Mouse (Mus musculus) thymus, postnatal 4 days (tissue): ENCODE data around the gene Sik3.
"Not testable (repeated sequence)": the region's sequence is repeated elsewhere in the genome, so short reads cannot be mapped to it uniquely, and the experiment has no call there.

Experiments used
- DNase-seq: peaks from one replicate; pipeline ENCODE4 v3.0.0; 2021

Gene Sik3

DNA sequence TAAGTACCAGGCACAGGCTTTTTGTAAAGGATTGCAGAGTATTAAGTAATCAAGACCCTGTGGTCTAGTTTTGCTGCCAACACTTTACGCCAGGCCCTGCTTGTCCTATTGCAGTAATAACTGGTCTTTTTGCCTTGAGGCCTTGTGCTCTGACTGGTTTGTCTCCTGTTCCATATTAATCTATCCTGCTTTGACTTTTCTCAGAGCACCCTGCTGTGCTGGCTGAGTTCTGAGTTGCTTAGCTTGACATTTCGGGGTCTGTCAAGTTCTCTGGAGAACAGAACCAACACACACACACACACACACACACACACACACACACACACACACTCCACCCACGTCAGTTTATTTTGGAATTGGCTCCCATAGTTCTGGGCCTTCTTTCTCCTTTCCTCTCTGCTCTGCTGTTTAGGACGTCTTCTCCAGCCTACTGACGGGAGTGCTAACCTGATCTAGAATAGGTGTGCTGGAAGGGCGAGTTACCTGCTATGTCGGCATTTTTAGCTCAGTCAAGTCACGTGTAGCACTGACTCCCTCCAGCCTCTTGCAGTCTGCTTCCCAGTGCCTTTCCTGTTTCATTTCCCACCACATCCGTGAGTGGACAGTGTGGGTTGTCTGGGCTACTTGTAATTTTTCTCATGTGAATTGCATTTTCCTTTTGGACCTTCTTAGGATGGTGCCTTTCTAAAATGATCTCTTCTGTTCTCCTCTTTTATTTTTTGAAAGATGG is 49.2 kb downstream of the Sik3 start:
- no peak for DNase-seq

DNA sequence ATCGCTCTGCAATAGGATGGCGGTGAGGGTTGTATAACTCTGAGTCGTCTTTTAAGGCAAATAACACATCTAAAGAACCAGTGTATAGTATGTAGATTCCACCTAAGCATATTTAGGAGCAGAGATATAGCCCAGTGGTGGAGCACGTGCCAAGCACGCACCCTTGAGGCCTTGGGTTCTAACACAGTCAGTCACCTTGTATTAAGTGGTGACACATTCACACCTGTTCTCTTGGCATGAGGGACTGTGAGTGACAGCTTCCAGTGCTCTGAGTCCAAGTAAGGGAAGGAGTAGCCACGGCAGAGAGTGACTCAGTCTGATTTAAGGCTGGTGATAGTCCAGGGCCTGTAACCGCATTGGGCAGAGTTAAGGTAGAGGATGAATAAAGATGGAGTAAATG is 51.7 kb downstream of the Sik3 start:
- DNase-seq = no peak

DNA sequence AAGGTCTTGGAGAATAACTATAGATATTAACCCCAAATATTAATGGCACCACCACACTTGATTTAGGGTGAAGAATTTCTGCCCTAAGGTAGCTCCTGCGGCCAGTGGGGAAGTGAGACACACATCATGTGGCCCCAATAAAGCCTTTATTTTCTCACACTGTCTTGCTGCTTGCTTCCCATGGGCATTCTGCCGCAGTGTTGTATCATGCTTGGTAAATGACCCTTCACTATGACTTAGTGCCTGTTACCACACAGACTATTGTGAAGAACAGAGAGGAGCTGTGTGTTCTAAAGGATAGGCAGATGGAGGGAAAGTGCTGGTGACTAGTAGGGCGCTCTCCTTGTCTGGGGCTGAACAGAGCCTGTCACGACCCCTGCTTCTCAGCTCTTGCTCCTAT is 54.1 kb downstream of the Sik3 start:
- no peak for DNase-seq

DNA sequence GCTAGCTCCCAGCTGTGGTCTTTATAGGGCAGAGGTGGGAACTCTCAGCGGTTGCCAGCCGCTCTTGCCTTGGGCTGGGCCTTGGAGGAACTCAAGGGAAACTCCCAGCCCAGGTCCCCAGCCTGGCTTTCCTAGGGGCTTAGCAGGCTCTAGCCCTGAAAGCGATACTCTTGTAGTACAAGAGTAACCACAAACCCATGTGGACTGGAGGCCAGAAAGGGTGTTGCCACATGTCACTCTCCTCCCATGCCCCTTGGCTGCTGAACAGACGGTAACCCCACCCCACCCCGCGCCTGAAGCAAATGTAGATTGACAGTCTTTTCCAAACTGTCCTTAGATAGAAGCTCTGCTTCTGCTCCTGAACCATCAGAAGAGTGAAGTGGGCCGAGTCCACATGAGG is 55.1 kb downstream of the Sik3 start:
- peak; percentile 19 for DNase-seq

DNA sequence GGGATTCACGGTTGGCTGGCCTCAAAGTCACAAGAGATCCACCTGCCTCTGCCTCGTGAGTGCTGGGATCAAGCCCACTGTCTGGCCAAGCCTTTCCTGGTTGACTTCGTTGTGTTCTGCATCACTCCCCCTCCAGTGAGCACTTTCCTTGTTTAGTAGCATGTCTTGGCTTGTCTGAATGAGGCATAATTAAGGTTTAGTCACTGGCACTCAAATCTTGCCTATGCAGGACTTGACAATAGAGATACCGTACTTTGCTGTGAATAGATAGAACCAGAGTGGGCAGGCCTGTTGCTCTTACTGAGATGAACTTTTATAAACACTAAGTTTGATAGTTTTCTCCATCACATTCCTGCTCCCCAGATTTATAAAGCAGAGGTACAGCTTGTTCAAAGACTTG is 56.4 kb downstream of the Sik3 start:
- DNase-seq = no peak

DNA sequence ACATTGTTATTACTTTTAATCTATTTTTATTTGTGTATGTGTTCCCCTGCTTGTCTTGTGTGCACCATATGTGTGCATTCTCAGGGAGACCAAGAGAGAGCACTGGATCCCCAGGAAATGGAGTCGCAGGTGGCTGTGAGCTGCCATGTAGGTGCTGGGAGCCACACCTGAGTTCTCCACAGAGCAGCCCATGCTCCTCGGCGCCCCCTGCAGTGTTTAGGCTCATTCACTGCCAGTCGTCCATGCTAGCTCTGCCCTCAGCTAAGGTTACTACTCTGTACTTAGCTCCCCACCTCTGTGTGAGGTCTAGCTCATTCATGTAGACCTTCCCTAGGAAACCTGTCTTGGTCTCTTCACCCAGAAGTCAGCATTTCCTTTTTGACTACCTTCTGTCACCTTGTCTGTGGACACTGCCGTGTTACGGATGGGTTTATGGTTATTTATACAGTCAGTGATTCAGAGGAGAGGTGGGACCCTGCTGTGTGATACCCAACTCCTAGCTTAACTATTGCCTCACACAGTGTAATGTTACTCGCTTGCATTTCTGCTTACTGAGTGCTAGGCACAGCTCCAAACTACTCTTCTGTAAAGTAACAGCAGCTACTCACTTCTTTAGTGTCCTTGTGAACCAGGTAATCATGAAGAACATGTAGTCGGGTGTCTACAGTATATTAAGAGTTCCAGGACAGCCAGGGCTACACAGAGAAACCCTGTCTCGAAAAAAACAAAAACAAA is 59.6 kb downstream of the Sik3 start:
- peak; percentile 52 for DNase-seq

DNA sequence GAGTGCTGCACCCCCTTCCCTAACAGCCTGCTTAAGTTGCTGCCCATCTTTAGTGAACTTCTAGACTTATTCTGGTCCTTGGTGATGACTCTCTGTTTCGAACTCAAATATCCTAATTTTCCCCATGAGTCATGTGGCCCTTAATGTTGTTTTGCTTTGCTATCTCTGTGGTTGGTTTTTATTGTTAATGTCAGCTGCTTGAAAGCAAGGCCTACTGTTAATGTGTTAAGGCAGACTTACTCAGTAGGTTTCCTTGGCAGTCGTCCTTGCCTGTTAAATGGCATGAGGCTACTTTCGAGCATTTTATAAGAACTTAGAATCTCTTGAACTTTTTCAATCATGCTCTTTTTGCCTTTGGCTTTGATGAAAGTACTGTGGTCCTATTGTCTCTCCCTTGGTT is 60.8 kb downstream of the Sik3 start:
- DNase-seq = no peak

DNA sequence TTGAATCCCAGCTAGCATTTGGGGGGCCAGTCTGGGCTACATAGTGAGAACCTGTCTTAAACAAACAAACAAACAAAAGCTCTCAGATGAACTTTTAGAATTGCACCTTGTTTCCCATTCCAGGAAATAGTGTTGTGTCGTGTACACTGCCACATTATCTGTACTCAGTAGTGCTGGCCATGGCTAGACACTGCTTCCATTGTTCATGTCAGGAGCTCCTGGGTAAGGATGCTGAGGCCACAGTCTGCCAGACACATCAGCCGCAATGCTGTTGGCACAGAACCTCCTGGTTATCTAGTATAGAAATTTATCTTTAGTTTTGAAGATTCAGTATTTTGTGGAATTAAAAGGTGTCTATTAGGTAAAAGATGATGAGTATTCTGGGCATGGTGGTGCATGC is 63.0 kb downstream of the Sik3 start:
- no peak for DNase-seq

DNA sequence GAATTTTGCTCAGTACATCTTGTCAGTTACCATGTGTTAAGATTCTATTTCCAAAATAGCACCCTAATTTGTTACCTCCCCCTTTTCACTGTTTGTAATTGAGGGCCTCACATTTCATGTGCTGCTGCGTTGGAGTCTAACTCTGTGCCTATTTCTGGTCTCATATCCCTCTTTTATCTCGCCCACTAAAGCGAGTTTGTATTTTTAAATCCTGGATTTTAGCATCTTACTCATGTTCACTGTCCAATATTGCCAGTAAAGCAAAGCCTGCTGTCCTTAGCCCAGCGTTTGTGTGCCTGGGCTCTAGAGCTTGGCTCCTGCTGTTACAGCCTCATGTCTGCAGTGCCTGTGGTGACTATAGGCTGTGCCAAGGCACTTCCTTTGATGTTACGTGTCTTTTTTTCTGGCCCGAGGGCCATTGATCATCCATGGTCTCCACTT is 69.8 kb downstream of the Sik3 start:
- no peak for DNase-seq

DNA sequence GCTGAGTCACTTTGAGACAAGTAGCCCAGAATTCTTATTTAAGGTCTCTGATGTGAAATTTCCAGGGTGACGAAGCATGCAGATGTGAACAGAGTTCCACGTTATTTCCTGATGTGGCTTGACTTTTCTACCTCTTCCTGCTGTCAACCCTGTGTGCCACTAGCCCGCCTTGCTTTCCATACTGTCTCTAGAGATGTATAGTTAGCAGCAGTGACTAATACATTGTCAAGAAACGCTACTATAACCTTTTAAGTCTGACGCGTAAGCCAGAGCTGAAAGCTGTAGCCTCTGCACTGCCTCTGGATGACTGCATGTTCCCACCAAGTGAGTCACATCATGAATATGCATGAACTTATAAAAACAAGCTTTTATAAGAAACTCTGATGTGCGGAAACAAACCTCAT is 70.9 kb downstream of the Sik3 start:
- DNase-seq = no peak

DNA sequence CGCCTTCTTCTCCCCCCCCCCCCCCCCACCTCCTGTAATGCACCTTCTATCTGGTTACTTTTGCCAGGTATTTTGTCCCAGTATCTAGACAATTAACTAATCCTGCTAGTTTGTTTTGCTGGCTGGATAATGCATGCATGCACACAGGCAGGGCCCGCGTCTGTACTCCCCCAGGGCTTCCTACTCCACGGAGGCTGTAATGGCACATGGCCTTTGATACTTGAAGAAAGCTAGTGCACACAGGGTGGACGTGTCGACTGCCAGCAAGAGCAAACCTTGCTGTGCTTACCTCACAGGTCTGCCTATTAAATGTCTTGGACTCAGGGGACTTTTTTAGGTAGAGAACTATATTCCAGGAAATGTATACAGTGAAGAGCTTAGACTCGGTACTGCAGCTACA is 73.3 kb downstream of the Sik3 start:
- no peak for DNase-seq

DNA sequence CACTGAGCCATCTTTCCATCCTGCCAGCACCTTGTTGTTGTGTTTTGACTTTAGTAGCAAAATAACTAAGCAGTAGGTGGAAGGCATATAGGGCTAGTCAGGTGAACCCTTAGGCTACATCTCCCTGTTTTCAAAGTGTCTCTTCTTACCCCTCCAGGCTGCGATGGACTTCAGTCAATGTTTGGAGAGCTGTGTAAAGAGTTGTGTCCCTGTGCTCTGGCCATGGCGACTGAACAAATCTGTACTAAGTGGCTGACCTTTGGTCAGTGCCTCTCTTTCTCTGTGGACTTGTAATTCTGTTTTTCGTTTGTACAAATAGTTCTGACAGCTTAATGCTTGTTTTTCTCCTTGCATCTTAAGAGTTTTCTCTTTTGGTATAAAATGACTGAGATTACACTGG is 74.2 kb downstream of the Sik3 start:
- no peak for DNase-seq

DNA sequence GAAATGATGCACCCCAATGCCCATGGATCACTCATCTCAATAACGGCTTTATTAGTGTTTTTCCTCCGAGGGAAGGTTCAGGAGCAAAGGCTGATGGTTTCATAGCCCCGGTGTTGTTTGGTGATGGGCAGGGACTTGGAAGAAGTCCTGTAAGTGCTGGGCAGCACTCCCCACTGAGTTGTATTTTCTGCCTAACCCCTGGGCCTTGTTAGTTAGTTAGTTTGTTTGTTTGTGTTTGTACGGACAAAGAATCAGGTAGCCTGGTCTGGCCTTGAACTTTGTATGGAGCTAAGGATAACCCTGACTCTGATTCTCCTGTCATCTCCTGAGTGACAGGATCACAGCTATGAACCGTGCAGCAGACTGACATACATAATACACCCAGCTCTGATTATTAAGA is 74.8 kb downstream of the Sik3 start:
- no peak for DNase-seq

DNA sequence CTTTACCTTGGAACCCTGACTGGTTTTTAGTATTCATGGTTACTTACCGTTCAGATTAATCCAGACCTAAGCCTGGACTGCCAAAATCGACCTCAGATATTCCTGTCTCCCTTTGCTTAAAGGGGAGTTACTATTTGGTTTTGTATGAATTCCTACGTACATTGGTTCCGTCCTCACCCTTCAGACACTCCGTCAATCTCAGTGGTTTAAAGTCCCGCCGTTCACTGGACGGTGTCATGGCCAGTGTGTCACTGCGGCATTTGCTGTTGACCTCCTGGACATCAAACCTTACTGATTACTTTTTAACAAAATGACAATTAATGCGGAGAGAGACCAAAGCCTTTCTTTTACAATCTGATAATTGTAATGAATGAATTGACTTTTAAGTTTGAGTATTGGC is 76.1 kb downstream of the Sik3 start:
- no peak for DNase-seq

DNA sequence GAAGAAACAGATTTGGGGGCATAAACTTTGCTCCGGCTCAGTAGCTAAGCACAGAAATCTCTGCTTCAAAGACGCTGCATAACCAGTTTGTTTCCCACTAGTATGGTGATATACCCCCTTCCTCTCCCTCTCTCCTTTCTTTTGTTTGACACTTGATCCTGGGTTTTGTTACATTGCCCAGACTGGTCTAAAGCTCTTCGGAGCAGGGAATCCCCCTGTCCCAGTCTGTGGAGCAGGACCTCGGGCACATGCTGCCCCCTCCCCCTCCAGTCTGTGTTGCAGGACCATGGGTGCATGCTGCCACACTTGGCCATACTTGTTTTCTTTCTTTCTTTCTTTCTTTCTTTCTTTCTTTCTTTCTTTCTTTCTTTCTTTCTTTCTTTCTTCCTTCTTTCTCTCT is 77.4 kb downstream of the Sik3 start:
- no peak for DNase-seq

DNA sequence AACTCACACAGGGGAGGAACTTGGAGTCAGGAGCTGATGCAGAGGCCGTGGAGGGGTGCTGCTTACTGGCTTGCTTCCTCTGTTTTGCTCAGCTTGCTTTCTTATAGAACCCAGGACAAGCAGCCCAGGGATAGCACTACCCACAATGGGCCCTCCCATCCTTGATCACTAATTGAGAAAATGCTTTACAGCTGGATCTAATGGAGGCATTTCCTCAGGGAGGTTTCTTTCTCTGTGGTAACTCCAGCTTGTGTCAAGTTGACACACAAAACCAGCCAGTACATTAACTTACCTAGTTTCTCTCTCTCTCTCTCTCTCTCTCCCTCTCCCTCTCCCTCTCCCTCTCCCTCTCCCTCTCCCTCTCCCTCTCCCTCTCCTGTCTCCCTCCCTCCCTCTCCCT is 78.5 kb downstream of the Sik3 start:
- not testable (repeated sequence) for DNase-seq

DNA sequence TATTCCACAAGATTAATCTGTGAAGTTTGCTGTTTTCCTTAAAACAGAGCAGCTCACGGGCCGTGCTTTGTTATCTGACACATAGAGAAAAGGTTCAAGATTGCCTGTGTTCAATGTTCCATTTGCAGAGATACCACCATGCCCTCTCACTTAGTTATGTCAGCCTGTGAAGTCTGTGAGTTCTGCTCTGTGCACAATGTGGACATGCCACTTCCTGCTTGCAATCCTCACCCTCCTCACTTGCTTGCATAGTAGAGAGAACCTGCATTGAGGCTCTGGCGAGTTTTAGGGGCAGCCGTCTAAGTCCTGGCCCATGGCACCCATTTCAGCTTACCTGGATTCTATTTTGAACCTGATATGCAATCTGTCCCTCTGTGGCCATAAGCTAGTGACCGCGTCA is 80.0 kb downstream of the Sik3 start:
- no peak for DNase-seq

DNA sequence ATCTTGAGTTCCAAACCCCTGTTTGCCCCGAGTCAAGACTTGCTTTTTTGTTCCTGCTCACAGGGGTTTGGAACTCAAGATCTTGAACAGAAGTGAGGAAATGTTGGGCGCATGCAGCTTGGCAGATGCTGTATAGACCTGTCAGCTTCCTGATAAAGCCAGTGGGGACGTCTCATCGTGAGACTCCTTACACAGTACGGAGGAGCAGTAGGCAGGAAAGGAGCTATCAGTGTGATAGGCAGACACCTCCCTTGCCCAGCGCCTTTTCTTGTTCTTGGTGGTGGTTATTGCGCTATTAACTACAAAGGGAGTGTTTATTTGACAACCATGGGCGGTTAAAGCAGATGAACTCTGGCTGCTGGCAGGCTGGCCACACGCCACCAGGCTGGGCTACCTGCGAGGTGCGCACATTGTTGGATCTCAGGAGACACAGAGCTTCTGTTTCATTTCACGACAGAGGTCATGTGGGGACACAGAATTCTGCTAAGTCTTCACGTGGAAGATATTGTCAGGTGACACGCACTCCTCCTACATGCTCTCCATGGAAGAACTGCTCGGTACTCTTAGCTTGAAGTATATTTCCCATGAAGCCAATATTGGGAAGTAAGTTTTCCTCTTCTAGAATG is 85.9 kb downstream of the Sik3 start:
- DNase-seq = no peak

DNA sequence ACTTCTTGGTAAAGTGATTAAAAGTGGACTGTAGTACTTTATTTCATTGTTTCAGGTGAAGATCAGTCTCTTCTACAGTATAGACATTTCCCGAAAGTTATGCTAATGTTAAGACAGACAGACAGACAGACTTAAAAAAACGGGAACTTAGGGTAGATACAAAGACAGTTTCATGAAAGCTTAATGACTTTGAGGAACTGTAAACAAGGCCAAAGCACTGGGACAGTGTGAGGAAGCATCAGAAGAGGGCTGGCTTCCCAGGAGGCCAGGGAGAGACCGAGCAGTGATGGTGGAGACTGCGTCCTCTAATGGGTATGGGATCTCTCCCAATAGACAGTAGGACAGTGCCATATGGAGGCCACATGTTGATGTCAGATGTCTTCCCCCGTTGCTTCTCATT is 86.5 kb downstream of the Sik3 start:
- DNase-seq = no peak

DNA sequence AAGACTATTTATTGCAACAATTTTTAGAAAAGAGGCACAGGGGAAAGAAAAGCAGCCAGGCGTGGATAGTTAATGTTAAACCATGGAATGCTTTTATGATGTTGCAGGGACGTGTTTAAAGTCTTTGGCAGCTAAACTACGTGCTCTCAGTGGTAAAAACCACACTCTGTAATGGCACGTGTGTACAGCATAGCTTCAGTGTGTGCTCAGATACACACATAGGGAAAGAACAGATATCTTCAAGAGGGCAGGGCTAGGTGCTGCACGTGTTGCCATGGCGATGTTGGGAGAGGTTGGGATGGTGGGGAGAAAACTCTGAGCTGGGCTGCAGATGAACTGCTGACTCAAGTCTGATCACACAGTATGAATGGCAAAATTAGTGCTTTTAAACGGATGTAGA is 90.5 kb downstream of the Sik3 start:
- no peak for DNase-seq

DNA sequence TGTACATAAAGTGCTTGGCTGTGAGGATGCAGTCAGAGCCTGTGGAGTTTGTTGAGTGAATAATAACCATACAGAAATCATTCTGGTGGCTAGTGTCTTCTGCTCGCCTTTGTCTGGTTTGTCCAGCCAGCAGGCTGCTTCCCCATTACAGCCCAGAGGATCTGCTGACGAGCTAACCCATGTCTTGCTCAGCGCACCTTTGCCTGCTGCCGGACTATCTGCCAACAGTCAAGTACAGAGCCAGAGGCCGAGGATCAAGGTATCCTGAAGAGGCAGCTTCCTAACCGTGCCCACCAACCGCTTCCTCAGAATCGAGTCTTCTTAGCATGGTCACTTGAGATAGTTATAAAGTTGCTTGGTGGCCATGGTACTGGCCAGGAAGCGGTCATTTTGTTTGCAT is 93.5 kb downstream of the Sik3 start:
- no peak for DNase-seq

DNA sequence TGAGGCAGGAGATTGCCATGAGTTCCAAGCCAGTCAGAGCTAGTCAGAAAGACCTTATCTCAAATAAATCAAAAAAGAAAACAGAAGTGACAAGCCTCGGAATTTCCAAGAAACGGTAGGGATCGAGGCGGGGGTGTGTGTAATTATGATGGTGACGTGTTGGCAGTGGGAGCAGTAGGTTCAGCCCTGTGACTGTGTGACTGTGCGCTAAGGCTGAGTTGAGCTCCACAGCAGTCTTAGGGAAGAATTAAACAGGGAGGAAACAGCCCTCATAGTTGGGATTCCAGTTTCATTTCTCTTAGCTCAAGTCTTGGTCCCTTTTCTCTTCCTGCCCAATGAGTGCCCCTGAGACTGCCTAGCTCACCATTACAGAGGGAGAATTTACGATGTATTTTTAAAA is 98.0 kb downstream of the Sik3 start:
- DNase-seq = no peak

DNA sequence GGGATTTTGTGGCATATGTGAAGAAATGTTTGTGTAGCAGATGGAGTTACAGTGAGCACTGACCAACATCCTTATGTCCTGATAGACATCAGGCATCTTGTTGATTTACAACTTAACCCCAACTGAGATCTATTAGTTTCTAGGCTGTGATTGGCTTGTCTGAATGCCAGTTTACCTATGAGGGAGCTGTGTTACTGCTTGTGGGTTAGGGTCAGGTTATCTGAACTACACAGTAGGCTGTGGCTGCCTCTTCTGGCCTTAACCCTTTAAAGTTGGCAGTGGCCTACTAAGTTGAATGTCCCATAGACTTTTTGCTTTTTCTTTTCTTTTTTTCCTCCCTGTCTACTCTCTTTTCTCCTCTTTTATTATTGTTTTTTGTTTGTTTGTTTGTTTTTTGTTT is 98.7 kb downstream of the Sik3 start:
- DNase-seq = no peak

DNA sequence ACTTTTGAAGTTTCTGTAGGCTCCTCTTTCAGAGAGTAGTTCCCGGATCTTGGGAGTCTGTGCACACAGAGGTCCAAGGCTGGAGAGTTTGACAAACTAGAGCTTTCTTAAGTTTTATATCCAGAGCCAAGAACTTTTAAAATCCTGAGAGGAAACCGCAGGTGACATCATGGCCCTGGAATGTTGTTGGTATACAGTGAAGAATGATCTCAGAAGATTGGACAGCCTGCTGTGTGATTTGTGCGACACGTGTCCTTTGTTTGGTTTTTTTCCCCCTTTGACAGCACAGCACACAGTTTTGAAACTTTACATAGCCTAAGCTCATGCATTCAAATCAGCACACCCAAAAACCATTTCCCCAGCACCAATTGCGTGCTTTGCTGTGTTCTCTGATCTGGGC is 99.6 kb downstream of the Sik3 start:
- no peak for DNase-seq
